Mouse (Mus musculus) brown adipose tissue, adult 24 weeks (tissue): ENCODE measurements around the gene Hes7. TPM values are rescaled to one million over a fixed set of nuclear protein-coding genes. Genes with fewer than 3 reads are reported as not detected.
"Not testable (repeated sequence)": the region's sequence is repeated elsewhere in the genome, so short reads cannot be mapped to it uniquely, and the experiment has no call there.

ENCODE experiments used
- H3K27ac ChIP-seq: fragments of 200-500 bp; replicated peaks from 2 replicates; pipeline ENCODE4 v1.5.1; 2012; ENCODE audit warnings: low read depth, mild to moderate bottlenecking, low read length
- H3K4me1 ChIP-seq: fragments of 200-500 bp; 2 replicates; pipeline ENCODE4 v1.6.1; 2012; ENCODE audit warnings: low read length, mixed read lengths; ENCODE audit not compliant: control insufficient read depth, insufficient read depth, insufficient read length
- H3K4me3 ChIP-seq: fragments of 200-500 bp; 2 replicates; pipeline ENCODE4 v1.5.1; 2012; ENCODE audit warnings: low read depth, mild to moderate bottlenecking, low read length, moderate library complexity; ENCODE audit not compliant: insufficient read depth
- polyA plus RNA-seq: library from polyadenylated mRNA; stranded (reverse); fragments of >200 nt; gene quantifications from 2 replicates; pipeline ENCODE4 v1.2.4, GENCODE M21; 2012; ENCODE audit not compliant: missing spikeins, insufficient read depth, insufficient read length

The Hes7 gene
- polyA plus RNA-seq, 1 experiment: not detected

DNA sequence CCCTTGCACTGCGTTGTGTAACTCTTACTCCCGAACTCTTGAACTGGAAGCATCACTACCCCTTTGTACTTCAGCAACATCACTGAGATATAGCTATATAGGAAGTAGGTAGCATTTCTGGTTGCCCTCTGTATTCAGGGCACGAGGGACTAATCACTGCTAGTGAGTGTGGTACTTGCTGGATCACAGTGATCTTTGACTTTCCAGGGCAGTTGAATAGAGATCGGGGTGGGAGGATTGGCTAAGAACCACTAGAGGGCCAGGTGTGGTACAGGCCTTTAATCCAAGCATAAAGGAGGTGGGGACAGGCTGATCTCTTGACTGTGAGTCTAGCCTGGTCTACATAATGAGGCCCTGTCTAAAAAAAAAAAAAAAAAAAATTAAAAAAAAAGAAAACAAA lies 27.3 kb upstream of the Hes7 start:
- H3K4me3 ChIP-seq: no peak overlapping the region
- H3K4me1 ChIP-seq: peaks cover 11% of the 10 kb centered on the region; the same call in 1 of the 2 replicates
- no peak overlapping the region for H3K27ac ChIP-seq

- not testable (repeated sequence) for H3K27ac ChIP-seq, H3K4me3 ChIP-seq
- H3K4me1 ChIP-seq: peaks cover 17% of the 10 kb centered on the region
Observed at GRCm38 (mm10) chr11:69093856-69094255, 26.3 kb upstream of the Hes7 start.

- Histone ChIP-seq H3K27ac (peak within 1 kb of the TSS; percentile 99), H3K4me3 (peak within 1 kb of the TSS; percentile 68), H3K4me1 (peaks cover 11% of the 10 kb centered on the region)
Observed at GRCm38 (mm10) chr11:69094697-69095429, 25.3 kb upstream of the Hes7 start, which contains the start of gene Per1. Gene Per1 (plus strand): TSS chr11:69095217.

- peak overlapping the region; percentile 68 for H3K4me3 ChIP-seq
- peaks cover 6% of the 10 kb centered on the region for H3K4me1 ChIP-seq
- H3K27ac ChIP-seq: peak overlapping the region; percentile 99
Observed at GRCm38 (mm10) chr11:69095511-69096231, 24.5 kb upstream of the Hes7 start.

DNA sequence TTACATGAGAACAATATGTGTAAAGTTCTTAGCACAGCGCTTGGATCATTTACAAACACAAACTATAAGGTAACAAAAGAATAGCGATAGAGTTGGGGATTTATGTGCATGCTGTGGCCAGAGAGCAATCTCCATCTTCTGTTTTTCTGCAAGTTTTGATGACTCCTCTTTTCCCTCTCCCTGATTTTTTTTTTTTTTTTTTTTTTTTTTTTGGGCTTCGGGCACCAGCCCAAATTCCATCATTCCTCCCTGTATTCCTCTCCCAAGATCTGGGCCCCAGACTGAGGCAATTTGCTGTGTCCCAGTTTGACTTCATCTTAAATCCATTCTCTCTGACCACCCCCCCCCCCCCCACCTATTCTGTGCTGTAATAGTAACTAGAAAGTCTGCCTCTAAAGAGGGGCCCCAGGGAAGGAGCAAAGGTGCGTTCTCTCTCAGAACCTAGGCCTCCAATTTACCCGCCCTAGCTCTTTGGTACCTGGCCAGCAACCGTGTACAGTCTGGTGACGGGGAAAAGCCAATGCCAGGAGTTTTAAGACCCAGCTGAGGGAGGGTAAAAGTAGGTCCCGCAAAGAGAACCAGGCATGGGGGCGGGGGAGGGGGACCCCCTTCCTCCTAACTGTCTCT lies 23.7 kb upstream of the Hes7 start:
- Histone ChIP-seq H3K4me3 (peak overlapping the region; percentile 68), H3K27ac (peak overlapping the region; percentile 99), H3K4me1 (peaks cover 6% of the 10 kb centered on the region)

DNA sequence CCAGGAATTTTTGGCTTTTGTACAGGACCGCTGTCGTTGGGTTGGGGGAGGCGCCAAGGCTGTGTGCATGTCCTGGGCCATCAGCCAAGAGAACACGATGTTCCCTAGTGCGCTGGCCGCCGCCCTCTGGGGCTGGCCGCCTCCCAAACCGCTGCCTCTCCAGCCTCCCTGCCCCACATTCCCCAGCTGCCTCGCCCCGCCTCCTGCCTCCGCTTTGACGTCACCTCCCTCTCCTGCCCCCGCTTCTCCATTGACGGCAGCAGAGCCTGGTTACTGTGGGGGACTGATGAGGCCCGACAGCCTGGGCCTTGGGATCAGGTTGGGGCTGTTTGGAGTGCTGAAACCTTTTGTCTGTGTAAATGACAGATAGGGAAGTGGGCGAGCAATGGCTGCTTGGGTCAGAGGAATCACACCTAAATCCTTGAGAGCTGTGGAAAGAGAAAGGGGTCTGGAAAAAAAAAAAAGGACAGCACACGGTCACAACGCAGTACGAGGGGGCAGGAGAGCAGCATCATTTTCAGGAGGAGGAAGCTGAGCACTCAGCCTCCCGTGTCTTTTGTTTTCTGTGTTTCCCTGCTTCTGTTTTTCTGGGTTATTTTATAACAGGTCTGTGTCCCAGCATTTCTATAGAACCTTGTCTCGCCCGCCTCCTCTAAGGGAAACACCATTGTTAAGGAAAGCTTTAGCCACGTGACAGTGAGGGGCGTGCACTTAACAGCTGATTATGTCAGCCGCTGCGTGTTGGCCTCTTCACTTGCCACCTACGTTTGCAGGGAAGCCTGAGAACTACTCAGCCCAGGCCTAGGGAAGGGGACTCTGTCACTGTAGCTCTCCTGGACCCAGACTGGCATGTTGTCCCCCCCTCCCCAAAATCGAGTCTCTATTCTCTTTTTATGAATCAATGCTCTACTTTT lies 23.0 kb upstream of the Hes7 start:
- peak overlapping the region; percentile 100 for H3K27ac ChIP-seq
- peak overlapping the region; percentile 68 for H3K4me3 ChIP-seq
- H3K4me1 ChIP-seq: peaks cover 6% of the 10 kb centered on the region

- Histone ChIP-seq H3K4me1 (peaks cover 6% of the 10 kb centered on the region), H3K4me3 (no peak overlapping the region), H3K27ac (peak overlapping the region; percentile 100)
Observed at GRCm38 (mm10) chr11:69098039-69098761, 22.0 kb upstream of the Hes7 start.

DNA sequence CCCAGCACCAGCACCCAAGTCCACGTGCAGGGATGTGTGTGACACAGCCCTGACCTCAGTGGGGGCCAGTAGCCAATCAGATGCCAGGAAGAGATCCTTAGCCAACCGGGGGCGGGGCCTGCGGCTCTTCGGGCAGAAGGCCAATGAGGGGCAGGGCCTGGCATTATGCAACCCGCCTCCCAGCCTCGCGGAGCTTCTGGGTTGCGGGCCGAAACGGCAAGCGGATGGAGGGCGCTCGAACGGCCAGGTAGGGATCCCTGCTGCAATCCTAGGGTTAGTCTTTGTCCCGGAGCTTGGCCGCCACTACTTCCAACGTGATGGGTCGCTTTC lies 21.5 kb upstream of the Hes7 start:
- Histone ChIP-seq H3K27ac (peak overlapping the region; percentile 100), H3K4me3 (peak overlapping the region; percentile 65), H3K4me1 (peaks cover 6% of the 10 kb centered on the region)

GRCm38 (mm10) chr11:69099177-69099914 lies 20.9 kb upstream of the Hes7 start:
- Histone ChIP-seq H3K4me3 (peak overlapping the region; percentile 65), H3K4me1 (peaks cover 6% of the 10 kb centered on the region), H3K27ac (peak overlapping the region; percentile 100)

- Histone ChIP-seq H3K4me1 (peaks cover 6% of the 10 kb centered on the region), H3K27ac (peak overlapping the region; percentile 100), H3K4me3 (peak overlapping the region; percentile 65)
Observed at GRCm38 (mm10) chr11:69099915-69100345, 20.3 kb upstream of the Hes7 start.

DNA sequence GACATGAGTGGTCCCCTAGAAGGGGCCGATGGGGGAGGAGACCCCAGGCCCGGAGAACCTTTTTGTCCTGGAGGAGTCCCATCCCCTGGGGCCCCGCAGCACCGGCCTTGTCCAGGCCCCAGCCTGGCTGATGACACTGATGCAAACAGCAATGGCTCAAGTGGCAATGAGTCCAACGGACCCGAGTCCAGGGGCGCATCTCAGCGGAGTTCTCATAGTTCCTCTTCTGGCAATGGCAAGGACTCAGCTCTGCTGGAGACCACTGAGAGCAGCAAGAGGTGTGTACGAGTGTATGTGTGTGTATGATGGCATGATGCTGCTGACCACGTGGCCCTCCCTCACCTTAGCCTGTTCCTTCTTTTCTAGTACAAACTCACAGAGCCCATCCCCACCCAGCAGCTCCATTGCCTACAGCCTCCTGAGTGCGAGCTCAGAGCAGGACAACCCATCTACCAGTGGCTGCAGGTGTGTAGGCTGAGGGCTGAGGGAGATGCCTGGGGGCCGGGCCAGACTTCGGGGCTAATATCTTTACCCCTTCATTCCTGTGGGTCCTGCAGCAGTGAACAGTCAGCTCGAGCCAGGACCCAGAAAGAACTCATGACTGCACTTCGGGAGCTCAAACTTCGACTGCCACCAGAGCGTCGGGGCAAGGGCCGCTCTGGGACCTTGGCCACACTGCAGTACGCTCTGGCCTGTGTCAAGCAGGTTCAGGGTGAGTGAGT lies 19.4 kb upstream of the Hes7 start:
- H3K27ac ChIP-seq: peak overlapping the region; percentile 91; the same call in 1 of the 2 replicates
- H3K4me3 ChIP-seq: 0 out of 2 replicates have a peak overlapping the region, but pooled peaks have one; percentile 52

GRCm38 (mm10) chr11:69101604-69102402 lies 18.4 kb upstream of the Hes7 start:
- Histone ChIP-seq H3K27ac (no peak overlapping the region), H3K4me1 (peaks cover 6% of the 10 kb centered on the region), H3K4me3 (no peak overlapping the region)

More for the DNA sequence above, 19.4 kb upstream of the Hes7 start:
- H3K4me1 ChIP-seq: peaks cover 6% of the 10 kb centered on the region
